Mouse (Mus musculus): ENCODE data around the gene Alyref.

DNA sequence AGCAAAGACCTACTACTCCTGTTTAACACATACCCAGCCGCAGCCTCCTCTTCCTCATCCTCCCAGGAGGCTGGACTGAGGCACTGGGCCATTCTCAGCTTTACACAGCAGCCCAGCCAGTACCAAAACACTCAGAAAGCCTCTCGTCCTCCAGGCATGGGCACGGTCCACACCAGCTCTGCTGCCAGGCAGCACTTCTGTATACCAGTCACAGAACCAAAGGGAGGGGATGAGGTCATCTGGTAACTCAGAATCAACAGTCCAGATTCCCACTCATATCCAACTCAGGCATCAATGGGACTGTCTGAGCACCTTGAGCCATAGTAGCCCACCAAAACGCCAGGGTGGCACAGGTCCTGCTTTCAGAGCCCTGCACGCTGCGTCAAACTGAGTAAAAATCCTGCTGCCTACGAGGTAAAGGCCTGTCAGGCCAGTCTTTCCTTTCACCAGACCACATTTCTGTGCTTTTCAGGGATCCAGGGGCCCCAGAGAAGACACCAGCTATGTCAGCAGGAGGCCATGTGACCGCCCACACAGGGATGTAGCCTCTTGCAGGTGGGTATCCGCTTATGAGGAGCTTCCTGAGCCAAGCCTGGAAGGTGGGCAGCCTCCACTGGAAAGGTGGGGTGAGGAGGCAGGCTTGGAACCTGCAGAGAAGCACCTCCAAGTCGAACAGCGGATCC, 28.8 kb upstream of the Alyref start:
- no peak for TF ChIP-seq MYOD1 (IDR thresholded peaks at IDR 0.05; ENCODE audit: control insufficient read depth, insufficient read length, low read depth)
- TF ChIP-seq CTCF (IDR thresholded peaks at IDR 0.05; ENCODE audit: control insufficient read depth, insufficient read depth, insufficient read length), result no peak
- TF ChIP-seq MYOG (IDR thresholded peaks at IDR 0.05; ENCODE audit: control insufficient read depth, extremely low read depth, insufficient read length), result no peak
- TF ChIP-seq MAX (IDR thresholded peaks at IDR 0.05), result no peak
- TF ChIP-seq USF1 (IDR thresholded peaks at IDR 0.05; ENCODE audit: low read depth), result no peak
